Mouse (Mus musculus) gastrocnemius, postnatal 10 days (tissue): ENCODE results near the gene Sdr39u1. TPM values are rescaled to one million over a fixed set of nuclear protein-coding genes. Genes with fewer than 3 reads are reported as not detected.

ENCODE experiments used
- DNase-seq: peaks from one replicate; pipeline ENCODE4 v3.0.0; 2021; ENCODE audit warnings: mixed read lengths
- total RNA-seq, 2 experiments: library from RNA; stranded (reverse); gene quantifications; 2 replicates each; pipeline ENCODE4 v1.2.3; 2021

Sdr39u1 gene
- total RNA-seq, 2 experiments from 2014 or later: 73.3 to 82.4 TPM

DNA sequence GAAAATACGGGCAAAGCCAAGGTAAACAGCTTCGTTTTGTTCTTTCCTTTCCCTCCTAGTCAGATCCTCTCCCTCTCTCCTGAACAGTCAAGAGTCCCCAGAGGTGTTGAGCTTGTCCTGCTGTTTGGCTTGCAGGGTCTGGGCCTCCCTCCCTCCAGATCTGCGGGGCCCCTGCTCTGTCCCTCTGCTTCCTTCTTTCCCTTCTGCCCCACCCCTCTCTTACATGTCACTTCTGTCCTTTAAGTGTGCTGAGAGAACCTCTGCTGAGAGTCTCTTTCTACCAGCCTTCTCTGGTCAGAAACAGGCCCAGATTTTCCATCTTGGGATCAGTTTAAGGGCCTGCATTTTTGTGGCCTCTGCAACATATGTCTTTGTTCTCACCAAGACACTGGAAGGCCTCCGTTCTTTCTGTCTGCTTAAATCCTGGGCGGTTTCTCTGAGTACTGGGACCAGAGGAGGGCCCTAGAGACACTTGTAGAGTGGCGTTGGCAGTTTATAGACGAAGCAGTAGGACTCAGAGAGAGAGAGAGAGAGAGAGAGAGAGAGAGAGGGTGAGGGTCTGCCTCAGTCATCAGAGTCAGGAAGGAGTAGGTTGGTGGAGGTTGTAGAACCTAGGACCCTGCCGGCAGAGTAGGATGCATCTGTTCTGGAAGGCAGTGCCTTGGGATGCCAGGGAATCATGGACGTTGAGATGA, 45.5 kb downstream of the Sdr39u1 start:
- DNase-seq: no peak

- DNase-seq: peak; percentile 70
Measured at GRCm38 (mm10) chr14:55853621-55854285, 46.3 kb downstream of the Sdr39u1 start, which contains the start of gene Nynrin. TSS of gene Nynrin (plus strand) at chr14:55854010.

DNA sequence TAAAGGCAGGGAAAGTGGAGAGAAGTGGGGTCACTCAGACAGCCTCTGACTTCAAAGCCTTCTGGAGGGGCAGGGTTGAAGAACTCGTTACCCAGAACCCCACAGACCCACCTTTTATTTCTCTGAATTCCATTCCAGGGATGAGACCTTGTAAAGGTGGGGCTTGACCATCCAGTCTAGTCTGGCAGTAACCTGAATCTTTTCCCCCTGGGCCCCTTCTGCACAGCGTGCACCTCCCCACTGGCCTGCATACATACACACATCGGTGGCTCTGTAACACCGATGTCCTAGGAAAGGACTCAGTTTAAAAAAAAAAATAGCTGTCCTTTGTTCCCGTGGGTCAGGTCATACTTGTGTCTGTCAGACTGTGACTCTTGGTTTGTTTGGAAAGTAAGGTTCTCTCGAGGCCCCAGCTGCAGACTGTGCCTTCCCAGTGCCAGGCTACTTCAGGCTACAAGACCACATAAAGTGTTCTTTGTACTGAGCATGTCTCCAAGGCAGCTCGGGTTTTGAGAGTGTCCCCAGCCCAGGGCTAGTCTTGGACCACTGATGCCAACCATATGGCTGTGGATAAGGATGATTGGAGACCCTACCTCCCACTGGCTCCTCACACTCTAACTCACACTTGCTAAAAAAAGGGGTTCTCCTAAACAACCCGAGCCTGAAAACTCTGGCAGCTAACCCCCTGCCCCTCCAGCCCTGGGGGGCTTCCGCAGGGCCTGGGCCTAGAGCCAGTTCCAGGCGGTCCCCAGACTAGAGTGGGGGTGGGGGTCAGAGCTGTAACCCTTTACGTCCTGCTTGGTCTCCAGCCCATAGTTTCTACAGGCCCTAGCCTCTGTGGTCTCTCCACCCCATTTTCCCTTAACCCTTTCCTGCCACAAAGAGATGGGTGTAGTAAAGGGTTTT, 47.2 kb downstream of the Sdr39u1 start:
- no peak for DNase-seq

DNA sequence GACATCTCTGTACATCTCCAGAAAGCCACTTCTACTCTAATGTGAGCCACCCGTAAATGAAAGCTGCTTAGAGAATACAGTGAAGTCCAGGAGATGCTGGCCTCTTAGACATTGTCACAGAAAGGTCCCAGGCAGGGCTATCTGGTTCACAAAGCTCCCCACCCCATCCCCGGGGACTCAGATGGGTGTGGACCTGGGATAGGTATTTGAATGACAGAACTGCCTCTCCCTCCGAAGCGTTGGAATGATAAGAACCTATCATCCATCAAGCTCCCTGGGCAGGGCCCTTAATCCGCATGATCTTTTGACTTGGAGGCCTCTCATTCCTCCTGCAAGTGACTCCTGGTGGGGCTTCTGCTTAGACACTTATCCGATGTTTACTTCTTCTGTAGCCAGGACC, 49.2 kb downstream of the Sdr39u1 start:
- no peak for DNase-seq

Other genes with a start within 250 kb of the Sdr39u1 start
- gene Mdp1, start 239.8 kb downstream of the Sdr39u1 start, total RNA-seq: 10 to 100 TPM; 20.9 to 22.2 TPM
- 1 to 10 TPM; 5.9 to 8.6 TPM for gene Gmpr2, start 228.4 kb downstream of the Sdr39u1 start, total RNA-seq
- gene Nedd8, start 228.2 kb downstream of the Sdr39u1 start, total RNA-seq: 100 to 1,000 TPM; 242 to 253 TPM
- gene Tinf2, start 218.5 kb downstream of the Sdr39u1 start, total RNA-seq: 10 to 100 TPM; 11.7 to 14.9 TPM
- under 1 TPM; 0.19 to 0.50 TPM for gene Tgm1, start 186.4 kb downstream of the Sdr39u1 start, total RNA-seq
- gene Rabggta, start 178.0 kb downstream of the Sdr39u1 start, total RNA-seq: 10 to 100 TPM in 1 of 2 experiments, 1 to 10 TPM in 1; 9.4 to 10.2 TPM
- gene Dhrs1, start 154.6 kb downstream of the Sdr39u1 start, total RNA-seq: 10 to 100 TPM; 33.2 to 33.3 TPM
- 10 to 100 TPM; 13.4 to 15.2 TPM for gene Nop9, start 154.6 kb downstream of the Sdr39u1 start, total RNA-seq
- not detected for gene Cideb, start 141.8 kb downstream of the Sdr39u1 start, total RNA-seq
- gene Ltb4r2, start 138.9 kb downstream of the Sdr39u1 start, total RNA-seq: under 1 TPM; 0.07 to 0.14 TPM
- gene Ltb4r1, start 134.3 kb downstream of the Sdr39u1 start, total RNA-seq: under 1 TPM; 0.16 to 0.61 TPM
- 1 to 10 TPM; 5.9 to 9.4 TPM for gene Adcy4, start 116.2 kb downstream of the Sdr39u1 start, total RNA-seq
- gene Ripk3, start 111.4 kb downstream of the Sdr39u1 start, total RNA-seq: 1 to 10 TPM; 3.9 to 4.2 TPM
- 10 to 100 TPM in 1 of 2 experiments, 1 to 10 TPM in 1; 9.3 to 14.8 TPM for gene Nfatc4, start 77.1 kb downstream of the Sdr39u1 start, total RNA-seq
- gene Nynrin, start 46.3 kb downstream of the Sdr39u1 start, total RNA-seq: 10 to 100 TPM in 1 of 2 experiments, 1 to 10 TPM in 1; 9.3 to 15.3 TPM
- under 1 TPM; 0.16 to 0.29 TPM for gene Cbln3, start 15.9 kb downstream of the Sdr39u1 start, total RNA-seq
- gene Khnyn, start 15.3 kb downstream of the Sdr39u1 start, total RNA-seq: 10 to 100 TPM in 1 of 2 experiments, 1 to 10 TPM in 1; 8.0 to 11.6 TPM
- 10 to 100 TPM; 18.2 to 18.8 TPM for gene Cma1, start 44.4 kb upstream of the Sdr39u1 start, total RNA-seq
- 1 to 10 TPM in 1 of 2 experiments, under 1 TPM in 1; 0.65 to 1.5 TPM for gene Cma2, start 50.7 kb upstream of the Sdr39u1 start, total RNA-seq
- gene Mcpt1, start 117.7 kb upstream of the Sdr39u1 start, total RNA-seq: not detected
- not detected for gene Mcpt9, start 130.2 kb upstream of the Sdr39u1 start, total RNA-seq
- not detected for gene Mcpt2, start 141.7 kb upstream of the Sdr39u1 start, total RNA-seq
- 10 to 100 TPM; 12.7 to 13.9 TPM for gene Mcpt4, start 162.0 kb upstream of the Sdr39u1 start, total RNA-seq
- under 1 TPM in 1 of 2 experiments, not detected in 1; 0.43 TPM for gene Mcpt8, start 185.0 kb upstream of the Sdr39u1 start, total RNA-seq
- gene Ctsg, start 202.3 kb upstream of the Sdr39u1 start, total RNA-seq: under 1 TPM in 1 of 2 experiments, not detected in 1; 0.97 TPM
- gene Gzme, start 220.3 kb upstream of the Sdr39u1 start, total RNA-seq: not detected
- not detected for gene Gzmd, start 232.3 kb upstream of the Sdr39u1 start, total RNA-seq